Mouse (Mus musculus): ENCODE results near the gene Plk5. TPM values are rescaled to one million over a fixed set of nuclear protein-coding genes. Genes with fewer than 3 reads are reported as not detected.

Gene Plk5
- total RNA-seq, 1 experiment, result 6.0 TPM

- Histone ChIP-seq H3K4me3 (ENCODE audit: insufficient read depth in 1 of 2, low read depth in 1 of 2, low read length in 2 of 2, poor library complexity in 1 of 2, severe bottlenecking in 1 of 2) (peak overlapping the region; percentile 31 to 50; a peak in 1 of 4 replicates), H3K9ac (ENCODE audit: insufficient read depth, low read depth, low read length, poor library complexity, severe bottlenecking) (no peak overlapping the region), H3K36me3 (ENCODE audit: control insufficient read depth, insufficient read depth, low read length, poor library complexity, severe bottlenecking) (peaks cover 7% of the 10 kb centered on the region; the same call in 1 of the 2 replicates), H3K9me3 (ENCODE audit: control insufficient read depth, insufficient read depth, low read depth, low read length) (no peaks in the 10 kb centered on the region), H3K27ac (ENCODE audit: insufficient read depth, low read depth, low read length, poor library complexity, severe bottlenecking) (no peak overlapping the region), H3K4me1 (ENCODE audit: control insufficient read depth in 2 of 2, insufficient read depth in 2 of 2, low read length in 2 of 2, poor library complexity in 1 of 2) (peaks cover 0 to 24% of the 10 kb centered on the region in 2 experiments; a peak in 2 of 4 replicates)
- no peak for DNase-seq (ENCODE audit: low read depth, low spot score)
- in situ Hi-C loops (cut with MboI; ENCODE audit: low sequenced_read_pairs in 2 of 2, unreplicated experiment in 2 of 2), result no loop called here
- no peak for TF ChIP-seq ZNF384 (IDR thresholded peaks at IDR 0.05; ENCODE audit: low read depth, low read length)
- no peak for TF ChIP-seq HCFC1 (IDR thresholded peaks at IDR 0.05; ENCODE audit: borderline replicate concordance, insufficient read depth, low read length)
- TF ChIP-seq ZC3H11A (IDR thresholded peaks at IDR 0.05; ENCODE audit: borderline replicate concordance, low read depth, low read length), result no peak
- no peak for TF ChIP-seq MAFK (IDR thresholded peaks at IDR 0.05; ENCODE audit: insufficient read depth, low read depth, low read length)
- TF ChIP-seq CHD2 (IDR thresholded peaks at IDR 0.05; ENCODE audit: low read depth, low read length), result no peak
Observed at GRCm38 (mm10) chr10:80314494-80315001, 41.7 kb upstream of the Plk5 start.

DNA sequence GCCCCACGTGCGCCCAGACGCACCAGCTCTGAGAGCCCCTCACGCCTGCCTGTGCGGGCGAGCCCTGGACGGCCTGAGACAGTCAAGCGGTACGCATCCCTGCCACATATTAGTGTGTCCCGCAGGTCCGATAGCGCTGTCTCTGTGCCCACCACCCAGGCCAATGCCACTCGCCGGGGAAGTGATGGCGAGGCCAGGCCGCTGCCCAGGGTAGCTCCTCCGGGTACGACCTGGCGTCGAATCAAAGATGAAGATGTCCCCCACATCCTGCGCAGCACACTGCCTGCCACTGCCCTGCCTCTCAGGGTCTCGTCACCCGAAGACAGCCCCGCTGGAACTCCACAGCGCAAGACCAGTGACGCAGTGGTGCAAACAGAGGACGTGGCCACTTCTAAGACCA is 40.9 kb upstream of the Plk5 start:
- no peak overlapping the region; the same call in 1 of the 2 replicates for H3K9ac ChIP-seq (ENCODE audit: insufficient read depth, low read depth, low read length, poor library complexity, severe bottlenecking)
- no peak overlapping the region for H3K27ac ChIP-seq (ENCODE audit: insufficient read depth, low read depth, low read length, poor library complexity, severe bottlenecking)
- no peaks in the 10 kb centered on the region for H3K9me3 ChIP-seq (ENCODE audit: control insufficient read depth, insufficient read depth, low read depth, low read length)
- no peak for DNase-seq (ENCODE audit: low read depth, low spot score)
- peaks cover 7% of the 10 kb centered on the region; the same call in 1 of the 2 replicates for H3K36me3 ChIP-seq (ENCODE audit: control insufficient read depth, insufficient read depth, low read length, poor library complexity, severe bottlenecking)
- in situ Hi-C loops (cut with MboI; ENCODE audit: low sequenced_read_pairs in 2 of 2, unreplicated experiment in 2 of 2), result no loop called here
- peaks cover 0 to 24% of the 10 kb centered on the region in 2 experiments; a peak in 2 of 4 replicates for H3K4me1 ChIP-seq (ENCODE audit: control insufficient read depth in 2 of 2, insufficient read depth in 2 of 2, low read length in 2 of 2, poor library complexity in 1 of 2)
- TF ChIP-seq MAFK (IDR thresholded peaks at IDR 0.05; ENCODE audit: insufficient read depth, low read depth, low read length) (no peak), ZC3H11A (IDR thresholded peaks at IDR 0.05; ENCODE audit: borderline replicate concordance, low read depth, low read length) (no peak), HCFC1 (IDR thresholded peaks at IDR 0.05; ENCODE audit: borderline replicate concordance, insufficient read depth, low read length) (no peak), CHD2 (IDR thresholded peaks at IDR 0.05; ENCODE audit: low read depth, low read length) (no peak), ZNF384 (IDR thresholded peaks at IDR 0.05; ENCODE audit: low read depth, low read length) (no peak)
- peak overlapping the region; percentile 31 to 50; a peak in 2 of 4 replicates for H3K4me3 ChIP-seq (ENCODE audit: insufficient read depth in 1 of 2, low read depth in 1 of 2, low read length in 2 of 2, poor library complexity in 1 of 2, severe bottlenecking in 1 of 2)

DNA sequence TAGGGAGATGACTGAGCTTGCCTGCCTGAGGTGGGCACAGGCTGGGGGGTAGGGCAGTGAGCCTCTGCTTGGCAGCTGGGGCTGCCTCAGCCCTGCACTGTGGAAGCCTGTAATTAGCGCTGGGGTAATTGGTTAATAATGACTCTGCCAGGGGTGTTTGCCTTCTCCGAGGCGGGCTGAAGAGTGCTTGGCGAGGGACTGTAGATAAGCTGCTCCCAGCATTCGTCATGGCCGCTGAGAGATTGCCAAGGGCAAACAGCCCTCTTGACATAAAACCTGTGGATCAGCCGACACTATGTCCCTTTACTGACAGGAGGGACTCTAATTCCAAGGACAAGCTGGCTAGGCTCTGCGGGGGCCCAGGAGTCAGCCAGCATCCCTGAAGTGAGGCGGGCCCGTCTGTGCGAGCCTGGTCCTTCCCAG is 39.9 kb upstream of the Plk5 start:
- Histone ChIP-seq H3K4me1 (ENCODE audit: control insufficient read depth in 2 of 2, insufficient read depth in 2 of 2, low read length in 2 of 2, poor library complexity in 1 of 2) (peaks cover 0 to 21% of the 10 kb centered on the region in 2 experiments; a peak in 1 of 4 replicates), H3K27ac (ENCODE audit: insufficient read depth, low read depth, low read length, poor library complexity, severe bottlenecking) (no peak overlapping the region), H3K9me3 (ENCODE audit: control insufficient read depth, insufficient read depth, low read depth, low read length) (no peaks in the 10 kb centered on the region), H3K9ac (ENCODE audit: insufficient read depth, low read depth, low read length, poor library complexity, severe bottlenecking) (no peak overlapping the region), H3K36me3 (ENCODE audit: control insufficient read depth, insufficient read depth, low read length, poor library complexity, severe bottlenecking) (peaks cover 7% of the 10 kb centered on the region; the same call in 1 of the 2 replicates), H3K4me3 (ENCODE audit: insufficient read depth in 1 of 2, low read depth in 1 of 2, low read length in 2 of 2, poor library complexity in 1 of 2, severe bottlenecking in 1 of 2) (no peak overlapping the region)
- no peak for DNase-seq (ENCODE audit: low read depth, low spot score)
- TF ChIP-seq ZNF384 (IDR thresholded peaks at IDR 0.05; ENCODE audit: low read depth, low read length) (no peak), ZC3H11A (IDR thresholded peaks at IDR 0.05; ENCODE audit: borderline replicate concordance, low read depth, low read length) (no peak), HCFC1 (IDR thresholded peaks at IDR 0.05; ENCODE audit: borderline replicate concordance, insufficient read depth, low read length) (no peak), CHD2 (IDR thresholded peaks at IDR 0.05; ENCODE audit: low read depth, low read length) (no peak), MAFK (IDR thresholded peaks at IDR 0.05; ENCODE audit: insufficient read depth, low read depth, low read length) (no peak)
- in situ Hi-C loops (cut with MboI; ENCODE audit: low sequenced_read_pairs in 2 of 2, unreplicated experiment in 2 of 2), result no loop called here

GRCm38 (mm10) chr10:80317011-80317410 is 39.2 kb upstream of the Plk5 start:
- TF ChIP-seq CHD2 (IDR thresholded peaks at IDR 0.05; ENCODE audit: low read depth, low read length) (no peak), HCFC1 (IDR thresholded peaks at IDR 0.05; ENCODE audit: borderline replicate concordance, insufficient read depth, low read length) (no peak), ZC3H11A (IDR thresholded peaks at IDR 0.05; ENCODE audit: borderline replicate concordance, low read depth, low read length) (no peak), ZNF384 (IDR thresholded peaks at IDR 0.05; ENCODE audit: low read depth, low read length) (no peak), MAFK (IDR thresholded peaks at IDR 0.05; ENCODE audit: insufficient read depth, low read depth, low read length) (no peak)
- H3K4me1 ChIP-seq (ENCODE audit: control insufficient read depth in 2 of 2, insufficient read depth in 2 of 2, low read length in 2 of 2, poor library complexity in 1 of 2), result peaks cover 0 to 23% of the 10 kb centered on the region in 2 experiments; a peak in 1 of 4 replicates
- no peak overlapping the region for H3K27ac ChIP-seq (ENCODE audit: insufficient read depth, low read depth, low read length, poor library complexity, severe bottlenecking)
- no peak overlapping the region for H3K9ac ChIP-seq (ENCODE audit: insufficient read depth, low read depth, low read length, poor library complexity, severe bottlenecking)
- no peak for DNase-seq (ENCODE audit: low read depth, low spot score)
- in situ Hi-C loops (cut with MboI; ENCODE audit: low sequenced_read_pairs in 2 of 2, unreplicated experiment in 2 of 2), result no loop called here
- H3K9me3 ChIP-seq (ENCODE audit: control insufficient read depth, insufficient read depth, low read depth, low read length), result no peaks in the 10 kb centered on the region
- H3K4me3 ChIP-seq (ENCODE audit: insufficient read depth in 1 of 2, low read depth in 1 of 2, low read length in 2 of 2, poor library complexity in 1 of 2, severe bottlenecking in 1 of 2), result no peak overlapping the region
- peaks cover 7% of the 10 kb centered on the region; the same call in 1 of the 2 replicates for H3K36me3 ChIP-seq (ENCODE audit: control insufficient read depth, insufficient read depth, low read length, poor library complexity, severe bottlenecking)
